Mouse (Mus musculus) kidney, embryonic 14.5 days (tissue): ENCODE results near the gene Rbm28. TPM values are rescaled to one million over a fixed set of nuclear protein-coding genes. Genes with fewer than 3 reads are reported as not detected.

Source experiments
- ATAC-seq: fragments of 200-750 bp; cut with Nextera tagmentation; 2 replicates; pipeline ENCODE4 v1.8.0; 2017; ENCODE audit warnings: moderate number of reproducible peaks, mild to moderate bottlenecking, moderate TSS enrichment, moderate library complexity; ENCODE audit not compliant: low FRiP score, low TSS enrichment
- H3K27ac ChIP-seq: fragments of 300-500 bp; sonication (generic); 2 replicates; pipeline ENCODE4 v1.5.1; 2014; ENCODE audit warnings: low read depth, mild to moderate bottlenecking, low read length, moderate library complexity, mixed read lengths
- H3K27me3 ChIP-seq: fragments of 300-500 bp; sonication (generic); 2 replicates; pipeline ENCODE4 v1.6.1; 2014; ENCODE audit warnings: mild to moderate bottlenecking, low read length; ENCODE audit not compliant: control insufficient read depth, insufficient read depth
- H3K36me3 ChIP-seq: fragments of 300-500 bp; sonication (generic); 2 replicates; pipeline ENCODE4 v1.6.1; 2014; ENCODE audit warnings: low read length, mixed read lengths; ENCODE audit not compliant: control insufficient read depth, insufficient read depth
- H3K4me1 ChIP-seq: fragments of 300-500 bp; sonication (generic); 2 replicates; pipeline ENCODE4 v1.6.1; 2014; ENCODE audit warnings: low read length, mixed read lengths; ENCODE audit not compliant: control insufficient read depth, insufficient read depth
- H3K4me2 ChIP-seq: fragments of 300-500 bp; sonication (generic); replicated peaks from 2 replicates; pipeline ENCODE4 v1.6.1; 2014; ENCODE audit warnings: low read depth, mild to moderate bottlenecking, low read length
- H3K4me3 ChIP-seq: fragments of 300-500 bp; sonication (generic); 2 replicates; pipeline ENCODE4 v1.5.1; 2014; ENCODE audit warnings: mild to moderate bottlenecking, low read length
- H3K9ac ChIP-seq: fragments of 300-500 bp; sonication (generic); 2 replicates; pipeline ENCODE4 v1.6.1; 2014; ENCODE audit warnings: low read depth, mild to moderate bottlenecking, low read length, moderate library complexity
- H3K9me3 ChIP-seq: fragments of 300-500 bp; sonication (generic); 2 replicates; pipeline ENCODE4 v1.6.1; 2016; ENCODE audit warnings: low read length; ENCODE audit not compliant: control insufficient read depth
- WGBS: fragments of 180-500 bp; shearing (Covaris S2); extraction: QIAGEN DNeasy Blood & Tissue Kit; methylation state at CpG from one replicate; pipeline ENCODE4 v1.1.7; 2014; 5-methylcytosine and 5-hydroxymethylcytosine counted together
- polyA plus RNA-seq: library from polyadenylated mRNA; unstranded; fragments of >200 nt; fragmentation: Nextera tagmentation; extraction: Ambion mirVana; gene quantifications from 2 replicates; pipeline ENCODE4 v1.2.1, GENCODE M21; 2014

The Rbm28 gene
- 65.1 and 65.8 TPM in 2 replicates for polyA plus RNA-seq

- Histone ChIP-seq H3K4me3 (peak within 1 kb of the TSS; percentile 68), H3K36me3 (peaks cover 2% of the 10 kb centered on the region; the same call in 1 of the 2 replicates), H3K27me3 (peaks cover 20% of the 10 kb centered on the region), H3K9me3 (no peaks in the 10 kb centered on the region), H3K9ac (peak within 1 kb of the TSS; percentile 64), H3K4me2 (peak within 1 kb of the TSS; percentile 71), H3K4me1 (peaks cover 9% of the 10 kb centered on the region), H3K27ac (no peak within 1 kb of the TSS)
- ATAC-seq = peak; percentile 84
- 8% methylated on average over 42 of the region's 42 CpGs for WGBS
Measured at GRCm38 (mm10) chr6:29164314-29165244, at the start of gene Rbm28. Rbm28 (minus strand) TSS chr6:29165006.

DNA sequence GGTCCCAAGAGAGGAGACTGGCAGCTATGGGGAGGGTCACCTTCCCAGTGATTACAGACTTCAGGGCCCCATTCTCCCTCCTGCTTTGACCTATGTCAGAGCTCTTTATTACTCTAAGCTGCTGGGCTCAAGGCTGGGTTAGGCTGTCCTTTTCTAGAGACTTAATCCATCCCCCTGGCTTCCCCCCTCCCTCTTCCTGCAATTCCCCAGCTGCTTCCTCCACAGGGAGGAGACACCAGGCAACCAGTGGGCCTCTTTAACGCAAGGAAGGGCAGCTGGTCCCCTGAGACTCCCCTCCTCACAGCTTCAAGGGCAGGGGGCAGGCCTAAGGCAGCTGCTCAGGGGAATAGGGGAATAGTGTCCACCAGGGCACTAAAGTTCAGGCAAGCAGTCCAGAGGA, 49.4 kb upstream of the Rbm28 start:
- Histone ChIP-seq H3K36me3 (no peaks in the 10 kb centered on the region), H3K4me3 (no peak overlapping the region), H3K27ac (no peak overlapping the region), H3K4me1 (peaks cover 32% of the 10 kb centered on the region), H3K9ac (no peak overlapping the region), H3K9me3 (no peaks in the 10 kb centered on the region), H3K4me2 (0 out of 2 replicates have a peak overlapping the region, but pooled peaks have one; percentile 2), H3K27me3 (no peaks in the 10 kb centered on the region; the same call in 1 of the 2 replicates)
- ATAC-seq = no peak
- 7% methylated on average over 1 of the region's 1 CpGs for WGBS

DNA sequence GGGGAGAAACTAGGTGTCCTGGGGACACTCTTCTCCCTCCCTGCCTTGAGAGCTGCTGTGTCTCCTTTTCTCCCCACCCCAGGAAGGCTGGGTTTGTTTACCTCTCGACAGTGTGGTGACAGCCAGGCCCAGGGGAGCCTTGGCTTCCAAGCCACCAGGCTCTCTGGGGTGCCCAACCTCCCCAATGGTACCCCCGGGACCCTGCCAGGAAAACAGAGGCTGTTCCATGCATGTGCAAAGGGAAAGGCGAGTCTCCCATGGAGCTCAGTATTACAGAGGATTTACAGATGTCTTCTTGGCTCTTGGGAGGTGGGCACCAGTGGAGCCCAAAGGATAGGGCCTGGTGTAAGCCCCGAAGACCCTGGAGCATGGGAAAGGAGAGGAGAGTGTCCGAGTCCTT, 48.6 kb upstream of the Rbm28 start:
- H3K4me2 ChIP-seq = no peak overlapping the region
- H3K27ac ChIP-seq = no peak overlapping the region
- no peak overlapping the region for H3K9ac ChIP-seq
- peaks cover 32% of the 10 kb centered on the region for H3K4me1 ChIP-seq
- WGBS = 75% methylated on average over 5 of the region's 5 CpGs
- no peaks in the 10 kb centered on the region; the same call in 1 of the 2 replicates for H3K27me3 ChIP-seq
- no peaks in the 10 kb centered on the region for H3K36me3 ChIP-seq
- H3K4me3 ChIP-seq = no peak overlapping the region
- ATAC-seq = no peak
- H3K9me3 ChIP-seq = no peaks in the 10 kb centered on the region

GRCm38 (mm10) chr6:29211806-29212492, 47.1 kb upstream of the Rbm28 start:
- Histone ChIP-seq H3K9ac (peak overlapping the region; percentile 49), H3K4me2 (peak overlapping the region; percentile 92), H3K36me3 (no peaks in the 10 kb centered on the region), H3K4me3 (peak overlapping the region; percentile 63), H3K27ac (no peak overlapping the region), H3K9me3 (no peaks in the 10 kb centered on the region), H3K27me3 (no peaks in the 10 kb centered on the region; the same call in 1 of the 2 replicates), H3K4me1 (peaks cover 32% of the 10 kb centered on the region)
- peak; percentile 80 for ATAC-seq
- under 1% methylated on average over 52 of the region's 66 CpGs for WGBS

- Histone ChIP-seq H3K4me1 (peaks cover 27% of the 10 kb centered on the region), H3K36me3 (peaks cover 1% of the 10 kb centered on the region), H3K27me3 (no peaks in the 10 kb centered on the region; the same call in 1 of the 2 replicates), H3K4me3 (peak overlapping the region; percentile 63), H3K4me2 (peak overlapping the region; percentile 92), H3K27ac (no peak overlapping the region), H3K9me3 (no peaks in the 10 kb centered on the region), H3K9ac (0 out of 2 replicates have a peak overlapping the region, but pooled peaks have one; percentile 49)
- 10% methylated on average over 7 of the region's 7 CpGs for WGBS
- ATAC-seq = no peak
Measured at GRCm38 (mm10) chr6:29211146-29211545, 46.3 kb upstream of the Rbm28 start.

DNA sequence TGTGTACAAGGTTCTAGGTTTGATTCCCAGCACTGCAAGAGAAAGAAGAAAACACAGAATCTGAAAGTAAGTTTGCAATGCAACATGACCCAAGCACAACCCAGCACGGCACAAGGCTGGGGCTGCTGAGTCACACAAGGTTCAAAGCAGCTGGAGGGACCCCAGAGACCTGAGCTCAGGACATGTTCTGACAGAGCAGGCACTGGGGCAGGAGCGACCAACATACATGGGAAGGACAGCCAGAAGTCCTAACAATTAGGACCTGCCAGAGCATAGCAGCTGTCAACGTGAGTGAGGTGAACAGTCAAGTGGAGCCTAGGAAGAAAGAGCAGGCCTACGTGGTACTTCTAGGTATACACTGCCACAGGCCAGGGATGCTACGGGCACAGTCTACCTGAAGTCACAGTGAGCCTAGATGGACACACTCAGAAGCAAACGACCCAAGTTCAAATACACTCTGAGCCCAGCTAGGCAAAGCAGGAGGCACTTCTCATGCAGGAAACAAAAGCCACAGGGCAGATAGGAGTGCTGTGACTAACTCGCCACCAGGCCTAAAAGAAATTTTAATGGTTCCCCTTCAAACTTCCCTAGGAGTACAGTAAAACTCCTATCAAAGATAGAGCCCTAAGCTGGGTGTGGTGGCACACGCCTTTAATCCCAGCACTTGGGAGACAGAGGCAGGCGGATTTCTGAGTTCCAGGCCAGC, 45.6 kb upstream of the Rbm28 start:
- Histone ChIP-seq H3K9ac (no peak overlapping the region), H3K4me2 (no peak overlapping the region), H3K27me3 (no peaks in the 10 kb centered on the region; the same call in 1 of the 2 replicates), H3K36me3 (peaks cover 6% of the 10 kb centered on the region), H3K9me3 (no peaks in the 10 kb centered on the region), H3K4me1 (peaks cover 23% of the 10 kb centered on the region), H3K27ac (no peak overlapping the region), H3K4me3 (no peak overlapping the region)
- no peak for ATAC-seq
- 85% methylated on average over 9 of the region's 9 CpGs for WGBS

GRCm38 (mm10) chr6:29208178-29208577, 43.4 kb upstream of the Rbm28 start:
- no peaks in the 10 kb centered on the region for H3K9me3 ChIP-seq
- no peak overlapping the region for H3K4me3 ChIP-seq
- no peak overlapping the region for H3K27ac ChIP-seq
- H3K27me3 ChIP-seq = no peaks in the 10 kb centered on the region
- H3K9ac ChIP-seq = no peak overlapping the region
- 84% methylated on average over 5 of the region's 5 CpGs for WGBS
- H3K4me1 ChIP-seq = peaks cover 11% of the 10 kb centered on the region
- ATAC-seq = no peak
- H3K36me3 ChIP-seq = peaks cover 15% of the 10 kb centered on the region
- H3K4me2 ChIP-seq = no peak overlapping the region

- no peaks in the 10 kb centered on the region for H3K27me3 ChIP-seq
- H3K4me3 ChIP-seq = no peak overlapping the region
- WGBS = 84% methylated on average over 5 of the region's 5 CpGs
- peaks cover 16% of the 10 kb centered on the region for H3K36me3 ChIP-seq
- no peaks in the 10 kb centered on the region for H3K9me3 ChIP-seq
- peaks cover 11% of the 10 kb centered on the region for H3K4me1 ChIP-seq
- H3K9ac ChIP-seq = no peak overlapping the region
- no peak overlapping the region for H3K27ac ChIP-seq
- no peak for ATAC-seq
- no peak overlapping the region for H3K4me2 ChIP-seq
Measured at GRCm38 (mm10) chr6:29207017-29207416, 42.2 kb upstream of the Rbm28 start.
